Mouse (Mus musculus) G1E (cell line): ENCODE measurements around the gene Magi1. TPM values are rescaled to one million over a fixed set of nuclear protein-coding genes. Genes with fewer than 3 reads are reported as not detected.

Source experiments
- ATAC-seq: 2 replicates; pipeline ENCODE4 v1.8.0; 2016; ENCODE audit warnings: mild to moderate bottlenecking; ENCODE audit not compliant: insufficient number of reproducible peaks, poor library complexity, low FRiP score, severe bottlenecking; ENCODE audit errors: extremely low read depth
- DNase-seq: peaks from one replicate; pipeline ENCODE4 v3.0.0; 2012; ENCODE audit warnings: low spot score
- H3K27me3 ChIP-seq: 2 replicates; pipeline ENCODE4 v1.6.1; 2012; ENCODE audit warnings: mild to moderate bottlenecking, low read length, inconsistent platforms; ENCODE audit not compliant: insufficient read depth
- H3K36me3 ChIP-seq: replicated peaks from 2 replicates; pipeline ENCODE3; 2012; ENCODE audit warnings: mild to moderate bottlenecking, inconsistent platforms
- H3K4me1 ChIP-seq: 2 replicates; pipeline ENCODE4 v1.6.1; 2012; ENCODE audit warnings: low read depth, low read length, inconsistent platforms, mixed read lengths; ENCODE audit not compliant: insufficient read depth
- H3K4me3 ChIP-seq: 2 replicates; pipeline ENCODE4 v1.5.1; 2012; ENCODE audit warnings: low read depth, mild to moderate bottlenecking, inconsistent platforms, low read length, moderate library complexity, mixed read lengths
- H3K9me3 ChIP-seq: replicated peaks from 2 replicates; pipeline ENCODE4 v1.6.1; 2012; ENCODE audit warnings: inconsistent platforms
- CTCF ChIP-seq: IDR thresholded peaks from 2 replicates; pipeline ENCODE4 v1.5.1; 2012; ENCODE audit warnings: low read depth, low read length, inconsistent platforms, mixed read lengths
- GATA1 ChIP-seq: IDR thresholded peaks from 2 replicates; pipeline ENCODE4 v1.6.1; 2012; ENCODE audit warnings: borderline replicate concordance, low read length, inconsistent platforms, mixed read lengths
- GATA2 ChIP-seq: IDR thresholded peaks from 2 replicates; pipeline ENCODE4 v1.6.1; 2012; ENCODE audit warnings: low read depth, low read length, inconsistent platforms, borderline replicate concordance
- POLR2AphosphoS5 ChIP-seq: IDR thresholded peaks from 2 replicates; pipeline ENCODE4 v1.6.1; 2012; ENCODE audit warnings: low read depth, low read length, inconsistent platforms; ENCODE audit not compliant: insufficient replicate concordance
- TAL1 ChIP-seq: conservative IDR thresholded peaks from 2 replicates; pipeline ENCODE4 v1.6.1; 2012; ENCODE audit warnings: low read depth, low read length, inconsistent platforms, mixed read lengths
- polyA plus RNA-seq: library from polyadenylated mRNA; stranded (reverse); fragments of >175 nt; gene quantifications from 2 replicates; pipeline ENCODE4 v1.2.3, GENCODE M21; 2012
- total RNA-seq, 2 experiments: library from RNA; stranded (forward) in 1 of 2; stranded (reverse) in 1 of 2; fragments of 200-1000 nt in 1 of 2; fragments of >200 nt in 1 of 2; fragmentation: Nextera tagmentation in 1 of 2; gene quantifications; 2 replicates each; pipeline ENCODE4 v1.2.3; 2014 to 2017

The Magi1 gene
- total and polyA plus RNA-seq, 3 experiments = 0.21 to 10.0 (median 1.6) TPM

DNA sequence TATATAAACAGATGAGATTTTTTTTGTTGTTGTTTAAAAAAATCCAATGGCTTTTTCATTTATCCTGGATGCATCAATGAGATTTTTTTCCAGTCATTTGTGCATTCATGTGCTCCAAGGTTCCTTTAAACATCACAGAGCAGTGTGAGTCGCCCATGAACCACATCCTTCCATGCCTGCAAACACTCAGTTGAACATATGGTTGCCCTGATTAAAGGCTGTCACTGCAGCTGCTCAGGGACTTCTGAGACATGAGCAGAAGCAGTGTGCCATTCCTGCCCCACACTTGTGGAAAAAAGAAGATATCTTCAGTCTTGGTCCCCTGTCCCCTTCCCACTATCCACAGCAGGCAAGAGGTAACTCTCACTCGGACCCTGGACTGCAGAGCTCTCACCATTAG lies 133.9 kb downstream of the Magi1 start:
- Histone ChIP-seq H3K27me3 (no peaks in the 10 kb centered on the region), H3K4me1 (0 out of 2 replicates have a peak, but pooled peaks cover 5% of the 10 kb centered on the region), H3K9me3 (peaks cover 18% of the 10 kb centered on the region), H3K36me3 (no peaks in the 10 kb centered on the region), H3K4me3 (no peak overlapping the region)
- DNase-seq = no peak
- no peak for TF ChIP-seq TAL1
- no peak for TF ChIP-seq CTCF
- TF ChIP-seq GATA2 = no peak
- no peak for TF ChIP-seq GATA1
- TF ChIP-seq POLR2AphosphoS5 = no peak
- no peak for ATAC-seq

DNA sequence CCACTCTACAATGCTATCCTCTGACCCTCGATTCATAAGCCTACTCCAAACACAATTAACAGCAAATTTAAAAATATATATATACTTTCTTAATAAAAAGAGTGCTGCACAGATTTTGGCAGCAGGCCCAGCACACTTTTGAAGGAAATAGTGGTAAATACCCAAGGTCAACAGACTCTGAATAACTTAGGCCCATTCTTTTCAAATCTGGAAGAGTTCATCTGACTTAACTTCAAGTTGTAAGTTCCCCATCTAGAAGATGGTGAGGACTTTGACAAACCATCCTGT lies 137.6 kb downstream of the Magi1 start:
- peaks cover 21% of the 10 kb centered on the region for H3K9me3 ChIP-seq
- ATAC-seq = no peak
- TF ChIP-seq TAL1 = no peak
- no peak for TF ChIP-seq CTCF
- TF ChIP-seq POLR2AphosphoS5 = no peak
- no peak for TF ChIP-seq GATA1
- no peak for TF ChIP-seq GATA2

DNA sequence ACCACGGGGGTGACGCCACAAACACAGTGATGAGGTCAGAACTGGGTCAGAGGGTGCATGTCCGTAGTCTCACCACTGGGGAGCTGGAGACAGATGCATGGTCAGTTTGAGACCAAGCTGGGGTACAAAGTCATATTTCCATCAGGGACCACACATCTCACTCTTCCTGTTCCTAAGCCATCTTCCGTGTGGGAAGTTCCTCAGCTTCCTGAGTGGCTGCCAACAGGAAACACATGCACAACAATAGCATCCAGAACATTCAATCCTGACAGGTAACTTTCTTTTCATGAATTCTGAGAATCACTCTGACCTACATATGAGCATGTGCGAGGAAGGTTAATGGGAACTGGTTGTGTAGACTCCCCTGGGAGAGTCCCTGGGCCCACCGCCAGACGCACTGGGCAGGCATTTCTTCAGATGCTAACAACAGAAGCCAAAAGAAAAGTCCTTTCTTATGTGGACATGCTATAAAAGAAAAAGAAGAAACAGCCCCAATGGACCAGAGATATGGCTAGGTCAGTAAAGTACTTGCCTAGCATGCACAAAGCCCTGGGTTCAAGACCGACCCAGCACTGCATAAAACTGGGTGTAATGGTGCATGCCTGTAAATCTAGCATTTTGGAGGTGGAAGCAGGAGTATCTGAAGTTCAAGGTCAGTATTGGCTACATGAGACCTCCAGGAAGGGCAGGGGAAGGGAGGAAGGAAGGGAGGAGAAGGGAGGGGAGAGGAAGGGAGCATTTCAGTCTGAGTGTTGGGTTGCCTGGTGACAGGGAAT lies 138.1 kb downstream of the Magi1 start:
- Histone ChIP-seq H3K27me3 (no peaks in the 10 kb centered on the region), H3K36me3 (no peaks in the 10 kb centered on the region), H3K9me3 (peaks cover 18% of the 10 kb centered on the region), H3K4me1 (no peaks in the 10 kb centered on the region), H3K4me3 (no peak overlapping the region)
- DNase-seq = no peak
- no peak for ATAC-seq
- no peak for TF ChIP-seq TAL1
- TF ChIP-seq CTCF = no peak
- no peak for TF ChIP-seq GATA2
- TF ChIP-seq GATA1 = no peak
- no peak for TF ChIP-seq POLR2AphosphoS5

More for the DNA sequence above, 137.6 kb downstream of the Magi1 start:
- no peak for DNase-seq
- Histone ChIP-seq H3K4me1 (no peaks in the 10 kb centered on the region), H3K4me3 (no peak overlapping the region), H3K36me3 (no peaks in the 10 kb centered on the region), H3K27me3 (no peaks in the 10 kb centered on the region)

DNA sequence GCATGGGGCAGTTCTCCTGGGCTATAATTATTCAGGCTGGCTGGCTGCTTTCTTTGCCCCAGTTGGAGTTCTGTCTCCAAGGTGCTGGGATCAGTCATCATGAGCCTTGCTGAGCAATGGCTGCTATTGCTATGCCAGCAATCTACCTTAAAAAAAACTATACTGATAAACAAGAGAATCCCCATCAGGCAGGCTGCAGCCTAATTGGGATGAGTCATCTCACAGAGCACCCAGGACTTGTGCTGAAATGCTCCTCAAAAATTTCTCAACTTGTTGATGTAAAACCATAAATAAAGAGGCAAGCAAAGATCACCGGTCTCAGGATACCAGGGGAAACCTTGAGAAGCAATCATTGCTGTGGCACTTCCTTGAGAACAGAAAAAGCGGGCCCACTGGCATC lies 141.2 kb downstream of the Magi1 start:
- no peak for DNase-seq
- Histone ChIP-seq H3K4me3 (no peak overlapping the region), H3K27me3 (no peaks in the 10 kb centered on the region), H3K9me3 (peaks cover 28% of the 10 kb centered on the region), H3K36me3 (no peaks in the 10 kb centered on the region), H3K4me1 (no peaks in the 10 kb centered on the region)
- no peak for ATAC-seq
- TF ChIP-seq CTCF (no peak), GATA1 (no peak), GATA2 (no peak), POLR2AphosphoS5 (no peak), TAL1 (no peak)

DNA sequence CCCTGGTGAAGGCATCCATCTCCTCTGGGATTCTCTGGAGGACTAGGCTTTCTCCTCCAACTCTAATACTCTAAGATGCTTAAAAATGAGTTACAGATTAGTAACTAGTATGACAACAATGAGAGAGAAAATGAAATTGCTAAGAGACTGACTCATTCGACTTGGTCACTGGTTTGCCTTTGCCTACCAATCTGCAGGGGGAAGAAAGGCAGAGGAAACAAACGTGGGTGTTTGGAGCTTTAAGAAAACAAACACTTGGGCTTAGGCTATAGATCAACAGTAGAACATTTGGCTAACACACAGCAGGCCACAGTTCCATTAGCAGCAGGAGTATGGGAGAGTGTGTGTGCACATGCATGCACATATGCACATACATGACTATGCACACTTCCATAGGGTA lies 142.2 kb downstream of the Magi1 start:
- ATAC-seq (no peak), DNase-seq (no peak)
- no peak for TF ChIP-seq TAL1
- TF ChIP-seq POLR2AphosphoS5 = no peak
- no peak for TF ChIP-seq GATA2
- TF ChIP-seq CTCF = no peak
- TF ChIP-seq GATA1 = no peak
- peaks cover 31% of the 10 kb centered on the region for H3K9me3 ChIP-seq
- H3K4me1 ChIP-seq = no peaks in the 10 kb centered on the region
- no peak overlapping the region for H3K4me3 ChIP-seq
- H3K36me3 ChIP-seq = no peaks in the 10 kb centered on the region
- no peaks in the 10 kb centered on the region for H3K27me3 ChIP-seq

DNA sequence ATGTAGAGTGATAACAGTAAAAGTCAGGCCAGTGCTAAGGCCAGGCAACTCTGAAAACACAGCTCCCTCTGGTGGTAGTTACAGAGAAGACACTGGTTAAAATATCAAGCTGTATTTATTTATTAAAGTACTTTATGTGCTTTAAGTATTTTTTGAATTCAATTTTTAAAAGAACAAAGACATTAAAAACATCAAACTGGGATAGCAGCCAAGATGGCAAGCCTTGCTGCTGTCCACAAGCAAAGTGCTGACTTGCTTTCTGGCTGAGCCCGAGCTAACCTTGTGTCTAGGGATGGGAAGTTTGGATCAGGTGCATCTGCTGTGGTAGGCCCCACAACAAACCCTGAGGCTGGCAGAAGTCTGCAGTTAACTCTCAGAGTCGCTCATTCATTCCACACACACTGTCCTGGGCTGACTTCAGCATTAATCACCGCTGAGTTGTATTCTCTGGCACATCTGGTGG lies 143.7 kb downstream of the Magi1 start:
- Histone ChIP-seq H3K4me3 (no peak overlapping the region), H3K4me1 (no peaks in the 10 kb centered on the region), H3K27me3 (no peaks in the 10 kb centered on the region), H3K36me3 (no peaks in the 10 kb centered on the region), H3K9me3 (peaks cover 29% of the 10 kb centered on the region)
- DNase-seq (no peak), ATAC-seq (no peak)
- TF ChIP-seq GATA2 (no peak), POLR2AphosphoS5 (no peak), CTCF (no peak), TAL1 (no peak), GATA1 (no peak)
